Mouse (Mus musculus): Measurements from ENCODE around the gene Stub1. TPM values are rescaled to one million over a fixed set of nuclear protein-coding genes. Genes with fewer than 3 reads are reported as not detected.
A peak's percentile ranks its signal among the peaks of the same experiment; 100 is the strongest.

The Stub1 gene
- polyA plus RNA-seq, 1 experiment from 2014 or later, result 303 TPM

GRCm38 (mm10) chr17:25866172-25866571, 33.0 kb upstream of the Stub1 start:
- no peaks in the 10 kb centered on the region for H3K36me3 ChIP-seq (ENCODE audit: poor library complexity, severe bottlenecking)
- H3K27me3 ChIP-seq, result no peaks in the 10 kb centered on the region
- H3K9ac ChIP-seq, result no peak overlapping the region
- H3K9me3 ChIP-seq (replicated peaks), result no peaks in the 10 kb centered on the region
- no peak overlapping the region for H3K27ac ChIP-seq
- 88% methylated on average over 3 of the region's 3 CpGs for WGBS
- no peak overlapping the region for H3K4me2 ChIP-seq
- ATAC-seq, result no peak
- H3K4me3 ChIP-seq, result no peak overlapping the region
- H3K4me1 ChIP-seq, result peaks cover 24% of the 10 kb centered on the region

GRCm38 (mm10) chr17:25865288-25865687, 32.1 kb upstream of the Stub1 start:
- 95% methylated on average over 11 of the region's 11 CpGs for WGBS
- Histone ChIP-seq H3K4me3 (no peak overlapping the region), H3K27ac (no peak overlapping the region), H3K27me3 (no peaks in the 10 kb centered on the region), H3K9me3 (replicated peaks) (no peaks in the 10 kb centered on the region), H3K4me2 (no peak overlapping the region), H3K9ac (no peak overlapping the region), H3K36me3 (ENCODE audit: poor library complexity, severe bottlenecking) (no peaks in the 10 kb centered on the region), H3K4me1 (peaks cover 32% of the 10 kb centered on the region)
- no peak for ATAC-seq

GRCm38 (mm10) chr17:25864311-25864710, 31.1 kb upstream of the Stub1 start:
- Histone ChIP-seq H3K27ac (no peak overlapping the region), H3K4me2 (no peak overlapping the region), H3K4me1 (peaks cover 40% of the 10 kb centered on the region), H3K9ac (no peak overlapping the region), H3K36me3 (ENCODE audit: poor library complexity, severe bottlenecking) (no peaks in the 10 kb centered on the region), H3K4me3 (no peak overlapping the region), H3K27me3 (no peaks in the 10 kb centered on the region), H3K9me3 (replicated peaks) (no peaks in the 10 kb centered on the region)
- WGBS, result 93% methylated on average over 14 of the region's 14 CpGs
- ATAC-seq, result no peak

- Histone ChIP-seq H3K4me3 (no peak overlapping the region), H3K9ac (no peak overlapping the region), H3K36me3 (ENCODE audit: poor library complexity, severe bottlenecking) (no peaks in the 10 kb centered on the region), H3K9me3 (replicated peaks) (no peaks in the 10 kb centered on the region), H3K27ac (no peak overlapping the region), H3K4me2 (no peak overlapping the region), H3K27me3 (no peaks in the 10 kb centered on the region), H3K4me1 (peaks cover 35% of the 10 kb centered on the region)
- 88% methylated on average over 6 of the region's 6 CpGs for WGBS
- ATAC-seq, result no peak
Observed at GRCm38 (mm10) chr17:25863681-25864080, 30.5 kb upstream of the Stub1 start.

GRCm38 (mm10) chr17:25861704-25862612, 28.8 kb upstream of the Stub1 start:
- H3K36me3 ChIP-seq (ENCODE audit: poor library complexity, severe bottlenecking), result no peaks in the 10 kb centered on the region
- H3K4me1 ChIP-seq, result peaks cover 24% of the 10 kb centered on the region
- H3K9me3 ChIP-seq (replicated peaks), result no peaks in the 10 kb centered on the region
- 0 out of 2 replicates have a peak, but pooled peaks have one; percentile 1 for ATAC-seq
- WGBS, result 9% methylated on average over 6 of the region's 6 CpGs
- peak overlapping the region; percentile 68 for H3K27ac ChIP-seq
- H3K27me3 ChIP-seq, result no peaks in the 10 kb centered on the region
- H3K4me2 ChIP-seq, result peak overlapping the region; percentile 87
- H3K4me3 ChIP-seq, result peak overlapping the region; percentile 65
- peak overlapping the region; percentile 84 for H3K9ac ChIP-seq

GRCm38 (mm10) chr17:25860832-25861703, 27.9 kb upstream of the Stub1 start, which contains the start of gene Wdr90:
TSS of gene Wdr90 (minus strand) at chr17:25861501.
- no peaks in the 10 kb centered on the region for H3K36me3 ChIP-seq (ENCODE audit: poor library complexity, severe bottlenecking)
- H3K9ac ChIP-seq, result peak within 1 kb of the TSS; percentile 84
- peak within 1 kb of the TSS; percentile 87 for H3K4me2 ChIP-seq
- no peaks in the 10 kb centered on the region for H3K9me3 ChIP-seq (replicated peaks)
- peak within 1 kb of the TSS; percentile 68 for H3K27ac ChIP-seq
- 4% methylated on average over 64 of the region's 65 CpGs for WGBS
- H3K4me1 ChIP-seq, result peaks cover 24% of the 10 kb centered on the region
- peak within 1 kb of the TSS; percentile 65 for H3K4me3 ChIP-seq
- no peaks in the 10 kb centered on the region for H3K27me3 ChIP-seq
- ATAC-seq, result peak; percentile 97

- Histone ChIP-seq H3K4me1 (peaks cover 24% of the 10 kb centered on the region), H3K27me3 (no peaks in the 10 kb centered on the region), H3K4me3 (peak overlapping the region; percentile 65), H3K9me3 (replicated peaks) (no peaks in the 10 kb centered on the region), H3K36me3 (ENCODE audit: poor library complexity, severe bottlenecking) (peaks cover 3% of the 10 kb centered on the region), H3K27ac (no peak overlapping the region), H3K4me2 (peak overlapping the region; percentile 87), H3K9ac (peak overlapping the region; percentile 84)
- WGBS, result 91% methylated on average over 6 of the region's 6 CpGs
- no peak for ATAC-seq
Observed at GRCm38 (mm10) chr17:25860229-25860628, 27.0 kb upstream of the Stub1 start.

GRCm38 (mm10) chr17:25844396-25844901, 11.2 kb upstream of the Stub1 start, which contains the start of gene Rhot2:
TSS of gene Rhot2 (minus strand) at chr17:25844851.
- H3K4me3 ChIP-seq, result peak within 1 kb of the TSS; percentile 73
- ATAC-seq, result peak; percentile 96
- 1% methylated on average over 21 of the region's 21 CpGs for WGBS
- H3K4me2 ChIP-seq, result peak within 1 kb of the TSS; percentile 96
- peak within 1 kb of the TSS; percentile 74 for H3K9ac ChIP-seq
- H3K27me3 ChIP-seq, result no peaks in the 10 kb centered on the region
- H3K4me1 ChIP-seq, result peaks cover 17% of the 10 kb centered on the region
- H3K27ac ChIP-seq, result peak within 1 kb of the TSS; percentile 66
- no peaks in the 10 kb centered on the region for H3K9me3 ChIP-seq (replicated peaks)
- H3K36me3 ChIP-seq (ENCODE audit: poor library complexity, severe bottlenecking), result peaks cover 66% of the 10 kb centered on the region

- Histone ChIP-seq H3K27me3 (no peaks in the 10 kb centered on the region), H3K36me3 (ENCODE audit: poor library complexity, severe bottlenecking) (peaks cover 66% of the 10 kb centered on the region), H3K27ac (peak overlapping the region; percentile 66), H3K4me2 (peak overlapping the region; percentile 96), H3K4me3 (peak overlapping the region; percentile 73), H3K9ac (peak overlapping the region; percentile 74), H3K9me3 (replicated peaks) (no peaks in the 10 kb centered on the region), H3K4me1 (peaks cover 17% of the 10 kb centered on the region)
- no peak; the same call in none of the 2 replicates for ATAC-seq
- 4% methylated on average over 35 of the region's 38 CpGs for WGBS
Observed at GRCm38 (mm10) chr17:25843636-25844395, 10.6 kb upstream of the Stub1 start.

- no peaks in the 10 kb centered on the region for H3K9me3 ChIP-seq (replicated peaks)
- no peak for ATAC-seq
- H3K27me3 ChIP-seq, result no peaks in the 10 kb centered on the region
- peak overlapping the region; percentile 73 for H3K4me3 ChIP-seq
- peak overlapping the region; percentile 96 for H3K4me2 ChIP-seq
- H3K27ac ChIP-seq, result no peak overlapping the region
- peak overlapping the region; percentile 74 for H3K9ac ChIP-seq
- peaks cover 63% of the 10 kb centered on the region for H3K36me3 ChIP-seq (ENCODE audit: poor library complexity, severe bottlenecking)
- WGBS, result 95% methylated on average over 4 of the region's 4 CpGs
- peaks cover 18% of the 10 kb centered on the region for H3K4me1 ChIP-seq
Observed at GRCm38 (mm10) chr17:25843122-25843521, 9.9 kb upstream of the Stub1 start.

- 0 out of 2 replicates have a peak overlapping the region, but pooled peaks have one; percentile 8 for H3K9ac ChIP-seq
- no peak for ATAC-seq
- H3K4me1 ChIP-seq, result peaks cover 25% of the 10 kb centered on the region
- H3K27ac ChIP-seq, result no peak overlapping the region
- H3K36me3 ChIP-seq (ENCODE audit: poor library complexity, severe bottlenecking), result peaks cover 63% of the 10 kb centered on the region
- no peak overlapping the region for H3K4me3 ChIP-seq
- no peak overlapping the region for H3K4me2 ChIP-seq
- WGBS, result 82% methylated on average over 3 of the region's 3 CpGs
- H3K27me3 ChIP-seq, result no peaks in the 10 kb centered on the region
- H3K9me3 ChIP-seq (replicated peaks), result no peaks in the 10 kb centered on the region
Observed at GRCm38 (mm10) chr17:25842509-25842908, 9.3 kb upstream of the Stub1 start.
